Mouse (Mus musculus) heart, postnatal 25 days (tissue): ENCODE data around the gene Churc1. TPM values are rescaled to one million over a fixed set of nuclear protein-coding genes. Genes with fewer than 3 reads are reported as not detected.
A peak's percentile ranks its signal among the peaks of the same experiment; 100 is the strongest.

ENCODE experiments used
- DNase-seq: peaks from one replicate; pipeline ENCODE4 v3.0.0; 2022; ENCODE audit warnings: low spot score
- intact Hi-C: fragments of 180-260 bp; cut with DNase I; formaldehyde crosslinking; loops from one replicate; pipeline ENCODE4 v1.15.1; 2025
- total RNA-seq, 2 experiments: library from RNA; stranded (reverse); gene quantifications; 2 replicates each; pipeline ENCODE4 v1.2.3; 2021

The Churc1 gene
- 10 to 100 TPM; 84.7 to 90.6 TPM for total RNA-seq

GRCm38 (mm10) chr12:76765354-76765851 lies at the start of gene Churc1, which contains the start of gene Fntb:
Churc1 (plus strand) TSS chr12:76765538.
Fntb (plus strand) TSS chr12:76765589.
- intact Hi-C loops, result no loop called here
- peak; percentile 84 for DNase-seq

- intact Hi-C loops, result no loop called here
- DNase-seq, result no peak
These were observed 47.0 kb upstream of the Churc1 start for GRCm38 (mm10) chr12:76718384-76718783.

GRCm38 (mm10) chr12:76720572-76720971 lies 44.8 kb upstream of the Churc1 start:
- DNase-seq, result no peak
- intact Hi-C loops, result loop anchor here (2.0 to 10.0 kb wide), 3 partner anchors 70 to 376 kb away; no protein-coding TSS in a partner anchor

GRCm38 (mm10) chr12:76722026-76722425 lies 43.3 kb upstream of the Churc1 start:
- intact Hi-C loops, result loop anchor here (10.0 kb wide), 2 partner anchors 227 to 377 kb away; no protein-coding TSS in a partner anchor

GRCm38 (mm10) chr12:76727955-76728354 lies 37.4 kb upstream of the Churc1 start:
- intact Hi-C loops, result loop anchor here (10.0 kb wide), 2 partner anchors 233 to 383 kb away; no protein-coding TSS in a partner anchor

More at GRCm38 (mm10) chr12:76722026-76722425, 43.3 kb upstream of the Churc1 start:
- no peak for DNase-seq

GRCm38 (mm10) chr12:76750866-76751459 lies 14.4 kb upstream of the Churc1 start:
- intact Hi-C loops, result no loop called here
- no peak for DNase-seq

More at GRCm38 (mm10) chr12:76727955-76728354, 37.4 kb upstream of the Churc1 start:
- DNase-seq, result no peak

- no peak for DNase-seq
- intact Hi-C loops, result no loop called here
These were observed 12.6 kb upstream of the Churc1 start for GRCm38 (mm10) chr12:76752652-76753318.

- intact Hi-C loops, result no loop called here
- no peak for DNase-seq
These were observed 728 bp downstream of the Churc1 start for GRCm38 (mm10) chr12:76765901-76766630.

- no peak for DNase-seq
- intact Hi-C loops, result no loop called here
These were observed 5.6 kb downstream of the Churc1 start for GRCm38 (mm10) chr12:76770841-76771500.

GRCm38 (mm10) chr12:76771540-76771939 lies 6.2 kb downstream of the Churc1 start:
- intact Hi-C loops, result no loop called here
- no peak for DNase-seq

GRCm38 (mm10) chr12:76774652-76775051 lies 9.3 kb downstream of the Churc1 start:
- no peak for DNase-seq
- intact Hi-C loops, result no loop called here

GRCm38 (mm10) chr12:76775132-76775531 lies 9.8 kb downstream of the Churc1 start:
- no peak for DNase-seq

GRCm38 (mm10) chr12:76776898-76777297 lies 11.6 kb downstream of the Churc1 start:
- no peak for DNase-seq
- intact Hi-C loops, result no loop called here

More at GRCm38 (mm10) chr12:76775132-76775531, 9.8 kb downstream of the Churc1 start:
- intact Hi-C loops, result no loop called here

GRCm38 (mm10) chr12:76777845-76778244 lies 12.5 kb downstream of the Churc1 start:
- intact Hi-C loops, result no loop called here
- no peak for DNase-seq

- no peak for DNase-seq
- intact Hi-C loops, result no loop called here
These were observed 13.2 kb downstream of the Churc1 start for GRCm38 (mm10) chr12:76778305-76779083.

- intact Hi-C loops, result no loop called here
- no peak for DNase-seq
These were observed 14.6 kb downstream of the Churc1 start for GRCm38 (mm10) chr12:76779951-76780350.

- no peak for DNase-seq
- intact Hi-C loops, result no loop called here
These were observed 15.5 kb downstream of the Churc1 start for GRCm38 (mm10) chr12:76780639-76781468.

- DNase-seq, result no peak
- intact Hi-C loops, result no loop called here
These were observed 18.8 kb downstream of the Churc1 start for GRCm38 (mm10) chr12:76784056-76784619.
